Mouse (Mus musculus): ENCODE measurements around the gene Cacna2d1. TPM values are rescaled to one million over a fixed set of nuclear protein-coding genes. Genes with fewer than 3 reads are reported as not detected.

Cacna2d1 gene
- polyA plus RNA-seq, 1 experiment from 2014 or later, result 14.6 TPM

GRCm38 (mm10) chr5:16225359-16225758 is 290.9 kb downstream of the Cacna2d1 start:
- 69% methylated on average over 2 of the region's 2 CpGs for WGBS
- Histone ChIP-seq H3K36me3 (no peaks in the 10 kb centered on the region), H3K4me2 (replicated peaks) (no peak overlapping the region), H3K27me3 (replicated peaks) (no peaks in the 10 kb centered on the region), H3K9me3 (no peaks in the 10 kb centered on the region), H3K9ac (no peak overlapping the region), H3K4me1 (replicated peaks) (no peaks in the 10 kb centered on the region), H3K4me3 (replicated peaks) (no peak overlapping the region), H3K27ac (no peak overlapping the region)
- no peak for ATAC-seq

- no peak overlapping the region for H3K4me3 ChIP-seq (replicated peaks)
- H3K36me3 ChIP-seq, result no peaks in the 10 kb centered on the region
- H3K9ac ChIP-seq, result no peak overlapping the region
- ATAC-seq, result no peak
- H3K27me3 ChIP-seq (replicated peaks), result no peaks in the 10 kb centered on the region
- no peaks in the 10 kb centered on the region for H3K9me3 ChIP-seq
- H3K4me2 ChIP-seq (replicated peaks), result no peak overlapping the region
- 82% methylated on average over 3 of the region's 3 CpGs for WGBS
- H3K4me1 ChIP-seq (replicated peaks), result no peaks in the 10 kb centered on the region
- no peak overlapping the region for H3K27ac ChIP-seq
Measured at GRCm38 (mm10) chr5:16229384-16229783, 294.9 kb downstream of the Cacna2d1 start.

GRCm38 (mm10) chr5:16231477-16231876 is 297.0 kb downstream of the Cacna2d1 start:
- H3K4me1 ChIP-seq (replicated peaks), result no peaks in the 10 kb centered on the region
- H3K9ac ChIP-seq, result no peak overlapping the region
- no peaks in the 10 kb centered on the region for H3K36me3 ChIP-seq
- H3K9me3 ChIP-seq, result no peaks in the 10 kb centered on the region
- no peak for ATAC-seq
- H3K4me2 ChIP-seq (replicated peaks), result no peak overlapping the region
- no peak overlapping the region for H3K27ac ChIP-seq
- WGBS, result 84% methylated on average over 9 of the region's 9 CpGs
- no peaks in the 10 kb centered on the region for H3K27me3 ChIP-seq (replicated peaks)
- no peak overlapping the region for H3K4me3 ChIP-seq (replicated peaks)

GRCm38 (mm10) chr5:16234891-16235290 is 300.4 kb downstream of the Cacna2d1 start:
- WGBS, result 62% methylated on average over 6 of the region's 6 CpGs
- ATAC-seq, result no peak
- Histone ChIP-seq H3K4me1 (replicated peaks) (0 out of 2 replicates have a peak, but pooled peaks cover 2% of the 10 kb centered on the region), H3K4me2 (replicated peaks) (no peak overlapping the region), H3K9ac (no peak overlapping the region), H3K4me3 (replicated peaks) (no peak overlapping the region), H3K9me3 (no peaks in the 10 kb centered on the region), H3K36me3 (no peaks in the 10 kb centered on the region), H3K27ac (no peak overlapping the region), H3K27me3 (replicated peaks) (no peaks in the 10 kb centered on the region)

GRCm38 (mm10) chr5:16235864-16236263 is 301.4 kb downstream of the Cacna2d1 start:
- H3K4me1 ChIP-seq (replicated peaks), result 0 out of 2 replicates have a peak, but pooled peaks cover 2% of the 10 kb centered on the region
- 83% methylated on average over 2 of the region's 2 CpGs for WGBS
- no peak for ATAC-seq
- H3K27me3 ChIP-seq (replicated peaks), result no peaks in the 10 kb centered on the region
- H3K36me3 ChIP-seq, result no peaks in the 10 kb centered on the region
- H3K9me3 ChIP-seq, result no peaks in the 10 kb centered on the region
- no peak overlapping the region for H3K4me3 ChIP-seq (replicated peaks)
- no peak overlapping the region for H3K4me2 ChIP-seq (replicated peaks)
- no peak overlapping the region for H3K9ac ChIP-seq
- no peak overlapping the region for H3K27ac ChIP-seq

GRCm38 (mm10) chr5:16236608-16237007 is 302.1 kb downstream of the Cacna2d1 start:
- no peak overlapping the region for H3K27ac ChIP-seq
- no peak for ATAC-seq
- WGBS, result 86% methylated on average over 4 of the region's 4 CpGs
- no peaks in the 10 kb centered on the region for H3K27me3 ChIP-seq (replicated peaks)
- no peak overlapping the region for H3K4me2 ChIP-seq (replicated peaks)
- H3K9me3 ChIP-seq, result no peaks in the 10 kb centered on the region
- 0 out of 2 replicates have a peak, but pooled peaks cover 2% of the 10 kb centered on the region for H3K4me1 ChIP-seq (replicated peaks)
- H3K4me3 ChIP-seq (replicated peaks), result no peak overlapping the region
- H3K9ac ChIP-seq, result no peak overlapping the region
- H3K36me3 ChIP-seq, result no peaks in the 10 kb centered on the region

- Histone ChIP-seq H3K27me3 (replicated peaks) (no peaks in the 10 kb centered on the region), H3K9me3 (no peaks in the 10 kb centered on the region), H3K4me1 (replicated peaks) (0 out of 2 replicates have a peak, but pooled peaks cover 2% of the 10 kb centered on the region), H3K4me3 (replicated peaks) (no peak overlapping the region), H3K9ac (no peak overlapping the region), H3K4me2 (replicated peaks) (no peak overlapping the region), H3K36me3 (no peaks in the 10 kb centered on the region), H3K27ac (no peak overlapping the region)
- no peak for ATAC-seq
- 43% methylated on average over 5 of the region's 5 CpGs for WGBS
Measured at GRCm38 (mm10) chr5:16237972-16238371, 303.5 kb downstream of the Cacna2d1 start.

GRCm38 (mm10) chr5:16240255-16240654 is 305.8 kb downstream of the Cacna2d1 start:
- Histone ChIP-seq H3K9ac (no peak overlapping the region), H3K4me3 (replicated peaks) (no peak overlapping the region), H3K27me3 (replicated peaks) (no peaks in the 10 kb centered on the region), H3K4me1 (replicated peaks) (0 out of 2 replicates have a peak, but pooled peaks cover 2% of the 10 kb centered on the region), H3K9me3 (no peaks in the 10 kb centered on the region), H3K27ac (no peak overlapping the region), H3K36me3 (no peaks in the 10 kb centered on the region), H3K4me2 (replicated peaks) (no peak overlapping the region)
- no peak for ATAC-seq
- 88% methylated on average over 3 of the region's 3 CpGs for WGBS

GRCm38 (mm10) chr5:16243599-16243998 is 309.1 kb downstream of the Cacna2d1 start:
- Histone ChIP-seq H3K36me3 (no peaks in the 10 kb centered on the region), H3K4me2 (replicated peaks) (no peak overlapping the region), H3K4me1 (replicated peaks) (no peaks in the 10 kb centered on the region), H3K27ac (no peak overlapping the region), H3K9ac (no peak overlapping the region), H3K27me3 (replicated peaks) (no peaks in the 10 kb centered on the region), H3K4me3 (replicated peaks) (no peak overlapping the region), H3K9me3 (no peaks in the 10 kb centered on the region)
- 89% methylated on average over 2 of the region's 2 CpGs for WGBS
- ATAC-seq, result no peak

- Histone ChIP-seq H3K9ac (no peak overlapping the region), H3K9me3 (no peaks in the 10 kb centered on the region), H3K27me3 (replicated peaks) (no peaks in the 10 kb centered on the region), H3K4me2 (replicated peaks) (no peak overlapping the region), H3K4me1 (replicated peaks) (no peaks in the 10 kb centered on the region), H3K27ac (no peak overlapping the region), H3K36me3 (no peaks in the 10 kb centered on the region), H3K4me3 (replicated peaks) (no peak overlapping the region)
- WGBS, result 90% methylated on average over 6 of the region's 6 CpGs
- no peak for ATAC-seq
Measured at GRCm38 (mm10) chr5:16252738-16253513, 318.4 kb downstream of the Cacna2d1 start.

- H3K9ac ChIP-seq, result no peak overlapping the region
- no peak for ATAC-seq
- 81% methylated on average over 1 of the region's 1 CpGs for WGBS
- H3K4me2 ChIP-seq (replicated peaks), result no peak overlapping the region
- H3K9me3 ChIP-seq, result no peaks in the 10 kb centered on the region
- no peak overlapping the region for H3K4me3 ChIP-seq (replicated peaks)
- H3K27ac ChIP-seq, result no peak overlapping the region
- H3K4me1 ChIP-seq (replicated peaks), result no peaks in the 10 kb centered on the region
- no peaks in the 10 kb centered on the region for H3K36me3 ChIP-seq
- no peaks in the 10 kb centered on the region for H3K27me3 ChIP-seq (replicated peaks)
Measured at GRCm38 (mm10) chr5:16253768-16254167, 319.3 kb downstream of the Cacna2d1 start.

GRCm38 (mm10) chr5:16265385-16265784 is 330.9 kb downstream of the Cacna2d1 start:
- no peaks in the 10 kb centered on the region for H3K9me3 ChIP-seq
- H3K4me3 ChIP-seq (replicated peaks), result no peak overlapping the region
- no peak overlapping the region for H3K27ac ChIP-seq
- no peaks in the 10 kb centered on the region for H3K27me3 ChIP-seq (replicated peaks)
- H3K36me3 ChIP-seq, result no peaks in the 10 kb centered on the region
- no peaks in the 10 kb centered on the region for H3K4me1 ChIP-seq (replicated peaks)
- 77% methylated on average over 6 of the region's 6 CpGs for WGBS
- H3K9ac ChIP-seq, result no peak overlapping the region
- ATAC-seq, result no peak
- H3K4me2 ChIP-seq (replicated peaks), result no peak overlapping the region

GRCm38 (mm10) chr5:16277058-16277457 is 342.6 kb downstream of the Cacna2d1 start:
- H3K27ac ChIP-seq, result no peak overlapping the region
- ATAC-seq, result no peak
- H3K4me3 ChIP-seq (replicated peaks), result no peak overlapping the region
- H3K27me3 ChIP-seq (replicated peaks), result no peaks in the 10 kb centered on the region
- 56% methylated on average over 2 of the region's 2 CpGs for WGBS
- no peaks in the 10 kb centered on the region for H3K4me1 ChIP-seq (replicated peaks)
- H3K4me2 ChIP-seq (replicated peaks), result no peak overlapping the region
- no peaks in the 10 kb centered on the region for H3K9me3 ChIP-seq
- H3K36me3 ChIP-seq, result no peaks in the 10 kb centered on the region
- H3K9ac ChIP-seq, result no peak overlapping the region
